Mouse (Mus musculus): ENCODE results near the gene Kcnh4.

DNA sequence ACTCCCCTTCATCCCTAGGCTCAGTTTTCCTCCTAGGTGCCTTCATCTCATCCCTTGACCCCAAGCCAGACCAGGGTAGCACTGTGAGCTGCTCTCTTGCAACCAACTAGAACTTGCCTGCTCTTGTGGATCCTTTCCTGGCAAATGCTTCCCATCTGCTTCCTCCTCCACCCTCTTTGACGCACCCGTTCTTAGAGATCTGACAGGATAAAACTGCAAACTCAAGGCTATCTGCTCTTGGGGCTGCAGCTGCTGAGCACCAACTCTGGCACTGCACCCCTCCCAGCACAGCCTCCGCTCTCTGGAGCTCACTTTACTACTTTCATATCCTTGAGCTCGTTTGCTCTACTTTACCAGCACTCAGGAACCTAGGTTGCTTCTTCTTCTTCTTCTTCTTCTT is 11.1 kb downstream of the Kcnh4 start:
- TF ChIP-seq CTCF (conservative IDR thresholded peaks at IDR 0.05; ENCODE audit: low read length) (no peak), NANOG (IDR thresholded peaks at IDR 0.05; ENCODE audit: borderline replicate concordance, low read length) (no peak), POU5F1 (IDR thresholded peaks at IDR 0.05; ENCODE audit: borderline replicate concordance, low read length) (no peak)
